Mouse (Mus musculus): Measurements from ENCODE around the gene Smim5. TPM values are rescaled to one million over a fixed set of nuclear protein-coding genes. Genes with fewer than 3 reads are reported as not detected.

The Smim5 gene
- 2.6 and 4.5 TPM in 2 replicates for polyA plus RNA-seq (2015; fragmentation: Nextera tagmentation; extraction: Ambion mirVana)

GRCm38 (mm10) chr11:115899486-115900266 is at the start of gene Smim5:
Smim5 (plus strand) TSS chr11:115899966.

GRCm38 (mm10) chr11:115858354-115858753 is 41.4 kb upstream of the Smim5 start, which contains the start of gene Myo15b:
Myo15b (plus strand) TSS chr11:115858406.

GRCm38 (mm10) chr11:115911632-115912376 is 12.0 kb downstream of the Smim5 start, which contains the start of gene Smim6:
Smim6 (plus strand) TSS chr11:115912017.

GRCm38 (mm10) chr11:115933108-115933746 is 33.5 kb downstream of the Smim5 start, which contains the start of the genes Sap30bp and Recql5:
Sap30bp (plus strand) TSS chr11:115933282.
Recql5 (minus strand) TSS chr11:115933477.

Other genes starting within 250 kb of the Smim5 start
- gene Grb2, start 191.4 kb upstream of the Smim5 start, polyA plus RNA-seq (2015; fragmentation: Nextera tagmentation; extraction: Ambion mirVana) = 149 and 165 TPM in 2 replicates
- gene Tmem94, start 134.5 kb upstream of the Smim5 start, polyA plus RNA-seq (2015; fragmentation: Nextera tagmentation; extraction: Ambion mirVana) = 13.7 and 15.9 TPM in 2 replicates
- gene Caskin2, start 86.3 kb upstream of the Smim5 start, polyA plus RNA-seq (2015; fragmentation: Nextera tagmentation; extraction: Ambion mirVana) = 10.1 and 10.3 TPM in 2 replicates
- 18.9 and 21.3 TPM in 2 replicates for gene Tsen54, start 85.2 kb upstream of the Smim5 start, polyA plus RNA-seq (2015; fragmentation: Nextera tagmentation; extraction: Ambion mirVana)
- 0.79 and 0.93 TPM in 2 replicates for gene Llgl2, start 75.9 kb upstream of the Smim5 start, polyA plus RNA-seq (2015; fragmentation: Nextera tagmentation; extraction: Ambion mirVana)
- 0.15 and 0.46 TPM in 2 replicates for gene Myo15b, start 41.6 kb upstream of the Smim5 start, polyA plus RNA-seq (2015; fragmentation: Nextera tagmentation; extraction: Ambion mirVana)
- gene Smim6, start 12.1 kb downstream of the Smim5 start, polyA plus RNA-seq (2015; fragmentation: Nextera tagmentation; extraction: Ambion mirVana) = 0.24 and 0.79 TPM in 2 replicates
- gene Sap30bp, start 33.3 kb downstream of the Smim5 start, polyA plus RNA-seq (2015; fragmentation: Nextera tagmentation; extraction: Ambion mirVana) = 36.7 and 40.3 TPM in 2 replicates
- 10.4 and 12.7 TPM in 2 replicates for gene Recql5, start 33.5 kb downstream of the Smim5 start, polyA plus RNA-seq (2015; fragmentation: Nextera tagmentation; extraction: Ambion mirVana)
- 3.0 and 3.2 TPM in 2 replicates for gene Itgb4, start 74.7 kb downstream of the Smim5 start, polyA plus RNA-seq (2015; fragmentation: Nextera tagmentation; extraction: Ambion mirVana)
- gene Galk1, start 112.8 kb downstream of the Smim5 start, polyA plus RNA-seq (2015; fragmentation: Nextera tagmentation; extraction: Ambion mirVana) = 56.4 and 56.8 TPM in 2 replicates
- 1,032 and 1,124 TPM in 2 replicates for gene H3f3b, start 128.0 kb downstream of the Smim5 start, polyA plus RNA-seq (2015; fragmentation: Nextera tagmentation; extraction: Ambion mirVana)
- 22.2 and 24.0 TPM in 2 replicates for gene Unk, start 130.4 kb downstream of the Smim5 start, polyA plus RNA-seq (2015; fragmentation: Nextera tagmentation; extraction: Ambion mirVana)
- gene Unc13d, start 178.0 kb downstream of the Smim5 start, polyA plus RNA-seq (2015; fragmentation: Nextera tagmentation; extraction: Ambion mirVana) = 1.1 and 1.3 TPM in 2 replicates
- 202 and 232 TPM in 2 replicates for gene Wbp2, start 187.0 kb downstream of the Smim5 start, polyA plus RNA-seq (2015; fragmentation: Nextera tagmentation; extraction: Ambion mirVana)
- 13.7 and 14.9 TPM in 2 replicates for gene Trim47, start 227.2 kb downstream of the Smim5 start, polyA plus RNA-seq (2015; fragmentation: Nextera tagmentation; extraction: Ambion mirVana)
- 3.1 and 3.7 TPM in 2 replicates for gene Trim65, start 231.2 kb downstream of the Smim5 start, polyA plus RNA-seq (2015; fragmentation: Nextera tagmentation; extraction: Ambion mirVana)
- gene Mrpl38, start 238.9 kb downstream of the Smim5 start, polyA plus RNA-seq (2015; fragmentation: Nextera tagmentation; extraction: Ambion mirVana) = 79.1 and 86.5 TPM in 2 replicates